Comparison of ENCODE assay signal across 8 mouse cellular contexts in genomic region chr5:136987138-136987933, GRCm38 (mm10). TPM values are rescaled to one million over a fixed set of nuclear protein-coding genes. Genes with fewer than 3 reads are reported as not detected.
DNase-seq lines count a peak whose midpoint lies in the region; ATAC-seq and TF ChIP-seq lines count a peak whose summit lies in the region.

No protein-coding gene starts in this region.

- peak; percentile 46 for ATAC-seq in cerebellum, adult (ENCODE audit: insufficient number of reproducible peaks, low FRiP score, low TSS enrichment)
- ATAC-seq in forebrain, embryonic 13.5 days, result peak; percentile 68
- peak; percentile 66 for ATAC-seq in heart, postnatal 0 days (ENCODE audit: insufficient read depth, low read depth)
- ATAC-seq in liver, embryonic 16.5 days (ENCODE audit: low read depth), result peak; percentile 73
- ATAC-seq in neural tube, embryonic 14.5 days (ENCODE audit: low read depth), result peak; percentile 67

- peak overlapping the region; percentile 93 for H3K27ac ChIP-seq in forebrain, embryonic 13.5 days
- peak overlapping the region; percentile 87 for H3K27ac ChIP-seq in heart, postnatal 0 days (ENCODE audit: low read depth)
- H3K27ac ChIP-seq in liver, embryonic 16.5 days (ENCODE audit: low read length), result peak overlapping the region; percentile 93
- peak overlapping the region; percentile 94 for H3K27ac ChIP-seq in neural tube, embryonic 14.5 days (ENCODE audit: low read depth, low read length)

- TF ChIP-seq EP300 in heart, postnatal 0 days (IDR thresholded peaks at IDR 0.05; ENCODE audit: low read depth), result peak; percentile 70

- H3K4me1 ChIP-seq in forebrain, embryonic 13.5 days, result peaks cover 22% of the 10 kb centered on the region
- peaks cover 10% of the 10 kb centered on the region; the same call in 1 of the 2 replicates for H3K4me1 ChIP-seq in heart, postnatal 0 days (ENCODE audit: control insufficient read depth, insufficient read depth)
- H3K4me1 ChIP-seq in liver, embryonic 16.5 days (ENCODE audit: control insufficient read depth, low read depth, low read length), result peaks cover 15% of the 10 kb centered on the region
- H3K4me1 ChIP-seq in neural tube, embryonic 14.5 days (ENCODE audit: control insufficient read depth, insufficient read depth, low read length), result peaks cover 10% of the 10 kb centered on the region

- peak overlapping the region; percentile 93 for H3K4me2 ChIP-seq in forebrain, embryonic 13.5 days
- H3K4me2 ChIP-seq in heart, postnatal 0 days (ENCODE audit: low read depth, low read length), result peak overlapping the region; percentile 94
- peak overlapping the region; percentile 94 for H3K4me2 ChIP-seq in liver, embryonic 16.5 days (ENCODE audit: low read depth, low read length)
- H3K4me2 ChIP-seq in neural tube, embryonic 14.5 days (ENCODE audit: low read depth, low read length), result peak overlapping the region; percentile 58

- no peak for TF ChIP-seq CTCF in heart, postnatal 0 days (IDR thresholded peaks at IDR 0.05; ENCODE audit: low read depth)

- peak; percentile 64 for DNase-seq in ES-CJ7 (ENCODE audit: low read depth, low spot score)
- DNase-seq in heart, postnatal 0 days (ENCODE audit: low spot score), result peak; percentile 61
- peak; percentile 78 to 83 for DNase-seq in kidney, postnatal 36 days
- peak; percentile 84 for DNase-seq in testis, postnatal 10 days (ENCODE audit: low spot score)

- H3K36me3 ChIP-seq in forebrain, embryonic 13.5 days (ENCODE audit: poor library complexity, severe bottlenecking), result peaks cover 58% of the 10 kb centered on the region
- H3K36me3 ChIP-seq in heart, postnatal 0 days (replicated peaks; ENCODE audit: control insufficient read depth, insufficient read depth, low read length), result peaks cover 36% of the 10 kb centered on the region
- H3K36me3 ChIP-seq in liver, embryonic 16.5 days (ENCODE audit: control insufficient read depth, insufficient read depth), result no peaks in the 10 kb centered on the region; the same call in none of the 2 replicates
- H3K36me3 ChIP-seq in neural tube, embryonic 14.5 days (ENCODE audit: control insufficient read depth, insufficient read depth, low read length), result peaks cover 28% of the 10 kb centered on the region

- peak overlapping the region; percentile 98 for H3K9ac ChIP-seq in forebrain, embryonic 13.5 days
- H3K9ac ChIP-seq in heart, postnatal 0 days (replicated peaks; ENCODE audit: low read depth, low read length), result peak overlapping the region; percentile 86
- peak overlapping the region; percentile 94 for H3K9ac ChIP-seq in liver, embryonic 16.5 days (ENCODE audit: low read depth, low read length)
- H3K9ac ChIP-seq in neural tube, embryonic 14.5 days (replicated peaks; ENCODE audit: low read depth, low read length), result peak overlapping the region; percentile 99

- WGBS in forebrain, embryonic 13.5 days, result under 1% methylated on average over 67 of the region's 67 CpGs
- WGBS in heart, postnatal 0 days, result under 1% methylated on average over 66 of the region's 67 CpGs
- WGBS in liver, embryonic 16.5 days (ENCODE audit: insufficient replicate concordance), result under 1% methylated on average over 67 of the region's 67 CpGs
- WGBS in neural tube, embryonic 14.5 days, result under 1% methylated on average over 67 of the region's 67 CpGs

- H3K9me3 ChIP-seq in forebrain, embryonic 13.5 days (replicated peaks), result no peaks in the 10 kb centered on the region
- no peaks in the 10 kb centered on the region for H3K9me3 ChIP-seq in heart, postnatal 0 days (replicated peaks; ENCODE audit: control insufficient read depth, low read length)
- no peaks in the 10 kb centered on the region for H3K9me3 ChIP-seq in liver, embryonic 16.5 days (replicated peaks; ENCODE audit: control insufficient read depth, low read length)
- H3K9me3 ChIP-seq in neural tube, embryonic 14.5 days (ENCODE audit: control insufficient read depth, low read length), result no peaks in the 10 kb centered on the region

- H3K4me3 ChIP-seq in forebrain, embryonic 13.5 days, result peak overlapping the region; percentile 90
- peak overlapping the region; percentile 89 for H3K4me3 ChIP-seq in heart, postnatal 0 days (ENCODE audit: low read depth, low read length)
- H3K4me3 ChIP-seq in liver, embryonic 16.5 days (ENCODE audit: low read depth, low read length), result peak overlapping the region; percentile 91
- H3K4me3 ChIP-seq in neural tube, embryonic 14.5 days (ENCODE audit: low read depth, low read length), result peak overlapping the region; percentile 87

- H3K27me3 ChIP-seq in forebrain, embryonic 13.5 days, result no peaks in the 10 kb centered on the region
- H3K27me3 ChIP-seq in heart, postnatal 0 days (ENCODE audit: control insufficient read depth, insufficient read depth, low read length), result no peaks in the 10 kb centered on the region
- H3K27me3 ChIP-seq in liver, embryonic 16.5 days (ENCODE audit: control insufficient read depth, insufficient read depth, low read depth, low read length), result no peaks in the 10 kb centered on the region
- no peaks in the 10 kb centered on the region for H3K27me3 ChIP-seq in neural tube, embryonic 14.5 days (ENCODE audit: control insufficient read depth, insufficient read depth, low read length)

RNA-seq across cellular contexts. Expression of gene Znhit1, which starts 0.5 kb away (rescaled TPM):
- 110 and 113 TPM in 2 replicates for polyA plus RNA-seq in forebrain, embryonic 13.5 days (2015; fragmentation: Nextera tagmentation; extraction: Ambion mirVana)
- total RNA-seq in heart, postnatal 0 days (2014; rRNA removed; ENCODE audit: low replicate concordance), result 39.7 and 45.6 TPM in 2 replicates
- 77.0 and 78.0 TPM in 2 replicates for polyA plus RNA-seq in heart, postnatal 0 days (2015; fragmentation: Nextera tagmentation; extraction: Ambion mirVana)
- polyA plus RNA-seq in liver, embryonic 16.5 days (2015; fragmentation: Nextera tagmentation; extraction: Ambion mirVana), result 51.3 and 52.2 TPM in 2 replicates
- polyA plus RNA-seq in neural tube, embryonic 14.5 days (2014; fragmentation: Nextera tagmentation; extraction: Ambion mirVana), result 115 and 138 TPM in 2 replicates

RNA-seq across cellular contexts. Expression of gene Plod3, which starts 0.5 kb away (rescaled TPM):
- 25.8 and 28.9 TPM in 2 replicates for polyA plus RNA-seq in forebrain, embryonic 13.5 days (2015; fragmentation: Nextera tagmentation; extraction: Ambion mirVana)
- total RNA-seq in heart, postnatal 0 days (2014; rRNA removed; ENCODE audit: low replicate concordance), result 37.1 and 60.3 TPM in 2 replicates
- 21.7 and 24.5 TPM in 2 replicates for polyA plus RNA-seq in heart, postnatal 0 days (2015; fragmentation: Nextera tagmentation; extraction: Ambion mirVana)
- polyA plus RNA-seq in liver, embryonic 16.5 days (2015; fragmentation: Nextera tagmentation; extraction: Ambion mirVana), result 12.2 and 12.9 TPM in 2 replicates
- 30.5 and 34.5 TPM in 2 replicates for polyA plus RNA-seq in neural tube, embryonic 14.5 days (2014; fragmentation: Nextera tagmentation; extraction: Ambion mirVana)

RNA-seq across cellular contexts. Expression of gene Cldn15, which starts 20.9 kb away (rescaled TPM):
- polyA plus RNA-seq in forebrain, embryonic 13.5 days (2015; fragmentation: Nextera tagmentation; extraction: Ambion mirVana), result 0.13 and 0.31 TPM in 2 replicates
- 10.2 and 19.3 TPM in 2 replicates for total RNA-seq in heart, postnatal 0 days (2014; rRNA removed; ENCODE audit: low replicate concordance)
- 7.9 and 9.1 TPM in 2 replicates for polyA plus RNA-seq in heart, postnatal 0 days (2015; fragmentation: Nextera tagmentation; extraction: Ambion mirVana)
- 7.5 and 7.9 TPM in 2 replicates for polyA plus RNA-seq in liver, embryonic 16.5 days (2015; fragmentation: Nextera tagmentation; extraction: Ambion mirVana)
- 0.12 and 0.39 TPM in 2 replicates for polyA plus RNA-seq in neural tube, embryonic 14.5 days (2014; fragmentation: Nextera tagmentation; extraction: Ambion mirVana)

RNA-seq across cellular contexts. Expression of gene Fis1, which starts 34.3 kb away (rescaled TPM):
- polyA plus RNA-seq in forebrain, embryonic 13.5 days (2015; fragmentation: Nextera tagmentation; extraction: Ambion mirVana), result 350 and 357 TPM in 2 replicates
- total RNA-seq in heart, postnatal 0 days (2014; rRNA removed; ENCODE audit: low replicate concordance), result 143 and 175 TPM in 2 replicates
- polyA plus RNA-seq in heart, postnatal 0 days (2015; fragmentation: Nextera tagmentation; extraction: Ambion mirVana), result 245 and 249 TPM in 2 replicates
- polyA plus RNA-seq in liver, embryonic 16.5 days (2015; fragmentation: Nextera tagmentation; extraction: Ambion mirVana), result 172 and 179 TPM in 2 replicates
- 409 and 414 TPM in 2 replicates for polyA plus RNA-seq in neural tube, embryonic 14.5 days (2014; fragmentation: Nextera tagmentation; extraction: Ambion mirVana)

RNA-seq across cellular contexts. Expression of gene Vgf, which starts 38.9 kb away (rescaled TPM):
- 0.89 and 1.0 TPM in 2 replicates for polyA plus RNA-seq in forebrain, embryonic 13.5 days (2015; fragmentation: Nextera tagmentation; extraction: Ambion mirVana)
- total RNA-seq in heart, postnatal 0 days (2014; rRNA removed; ENCODE audit: low replicate concordance), result not detected in 2 replicates
- 0.05 TPM in 1 of 2 replicates, not detected in the other for polyA plus RNA-seq in heart, postnatal 0 days (2015; fragmentation: Nextera tagmentation; extraction: Ambion mirVana)
- 0.21 TPM in 1 of 2 replicates, not detected in the other for polyA plus RNA-seq in liver, embryonic 16.5 days (2015; fragmentation: Nextera tagmentation; extraction: Ambion mirVana)
- 5.6 TPM in 2 replicates for polyA plus RNA-seq in neural tube, embryonic 14.5 days (2014; fragmentation: Nextera tagmentation; extraction: Ambion mirVana)

Comparison
In these comparisons a context has a peak if more than half of its experiments do, and no peak if none do; other contexts are left out.
1. Peak in every context shown above with its lines: DNase-seq, ATAC-seq, H3K4me3 ChIP-seq and H3K27ac ChIP-seq.